Mouse (Mus musculus): Measurements from ENCODE around the gene Ikzf1.

DNA sequence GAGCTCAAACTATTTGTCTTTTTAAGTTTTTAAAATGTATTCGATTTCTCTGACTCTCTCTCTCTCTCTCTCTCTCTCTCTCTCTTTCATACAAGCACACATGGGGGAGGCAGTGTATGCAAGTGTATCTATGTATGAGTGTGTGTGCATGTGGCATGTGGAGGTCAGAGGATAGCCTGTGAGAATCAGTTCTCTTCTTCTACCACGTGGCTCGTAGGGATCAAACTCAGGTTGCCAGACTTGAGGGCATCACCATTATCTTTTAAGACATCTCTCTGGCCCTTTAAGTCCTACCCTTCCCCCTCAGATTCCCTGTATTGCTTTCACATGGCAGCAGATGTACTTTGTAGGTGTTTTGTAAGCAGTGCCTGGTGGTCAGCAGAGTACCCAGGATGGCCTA lies 12.0 kb downstream of the Ikzf1 start:
- TF ChIP-seq CTCF (IDR thresholded peaks at IDR 0.05; ENCODE audit: extremely low read depth, insufficient read depth, low read length) (no peak), POLR2A (IDR thresholded peaks at IDR 0.05; ENCODE audit: extremely low read depth, insufficient read depth, low read length) (no peak)
